Mouse (Mus musculus) embryonic fibroblast, embryonic 13.5 days (primary cell): Measurements from ENCODE around the gene Tmem171. TPM values are rescaled to one million over a fixed set of nuclear protein-coding genes. Genes with fewer than 3 reads are reported as not detected.

ENCODE experiments used
- H3K27ac ChIP-seq: 2 replicates; pipeline ENCODE4 v1.5.1; 2012; ENCODE audit warnings: low read length, control low read depth, inconsistent platforms; ENCODE audit not compliant: insufficient read depth
- H3K4me1 ChIP-seq: 2 replicates; pipeline ENCODE4 v1.6.1; 2011; ENCODE audit warnings: low read length; ENCODE audit not compliant: control insufficient read depth, insufficient read depth
- H3K4me3 ChIP-seq: 2 replicates; pipeline ENCODE4 v1.5.1; 2011; ENCODE audit warnings: mild to moderate bottlenecking, control low read depth, low read length; ENCODE audit not compliant: insufficient read depth
- CTCF ChIP-seq: IDR thresholded peaks from 2 replicates; pipeline ENCODE4 v1.5.1; 2011; ENCODE audit warnings: mild to moderate bottlenecking, control low read depth, low read length, moderate library complexity, borderline replicate concordance; ENCODE audit not compliant: insufficient read depth
- POLR2A ChIP-seq: IDR thresholded peaks from 2 replicates; pipeline ENCODE4 v1.6.1; 2011; ENCODE audit warnings: low read depth, mild to moderate bottlenecking, control low read depth, low read length, moderate library complexity
- polyA plus RNA-seq: library from polyadenylated mRNA; stranded (reverse); fragments of >200 nt; gene quantifications from 2 replicates; pipeline ENCODE4 v1.2.4, GENCODE M21; 2011; ENCODE audit warnings: low read depth; ENCODE audit not compliant: missing spikeins, insufficient read length

The Tmem171 gene
- polyA plus RNA-seq, 1 experiment, result 0.90 TPM

DNA sequence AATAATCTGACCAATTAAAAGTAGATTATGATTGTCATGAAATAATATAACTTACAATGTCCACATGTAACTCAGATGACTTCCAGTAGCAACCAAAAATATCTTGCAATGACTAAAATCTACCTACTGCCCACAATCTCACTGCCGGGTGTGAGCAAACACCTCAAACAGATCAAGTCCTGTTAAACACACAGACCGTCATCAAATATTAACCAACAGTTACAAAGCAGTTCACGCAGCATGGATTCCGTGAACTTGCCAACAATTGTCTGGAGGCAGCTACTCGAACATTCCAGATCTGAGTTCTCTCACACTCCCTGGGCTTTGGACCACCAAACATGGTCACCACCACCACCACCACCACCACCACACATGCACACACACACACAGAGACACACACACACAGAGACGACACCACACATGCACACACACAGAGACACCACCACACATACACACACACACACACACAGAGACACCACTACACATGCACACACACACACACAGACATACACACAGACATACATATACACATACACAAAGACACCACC, 20.9 kb upstream of the Tmem171 start:
- H3K4me1 ChIP-seq, result no peaks in the 10 kb centered on the region
- TF ChIP-seq POLR2A (no peak), CTCF (no peak)
- no peak overlapping the region for H3K27ac ChIP-seq
- no peak overlapping the region for H3K4me3 ChIP-seq

DNA sequence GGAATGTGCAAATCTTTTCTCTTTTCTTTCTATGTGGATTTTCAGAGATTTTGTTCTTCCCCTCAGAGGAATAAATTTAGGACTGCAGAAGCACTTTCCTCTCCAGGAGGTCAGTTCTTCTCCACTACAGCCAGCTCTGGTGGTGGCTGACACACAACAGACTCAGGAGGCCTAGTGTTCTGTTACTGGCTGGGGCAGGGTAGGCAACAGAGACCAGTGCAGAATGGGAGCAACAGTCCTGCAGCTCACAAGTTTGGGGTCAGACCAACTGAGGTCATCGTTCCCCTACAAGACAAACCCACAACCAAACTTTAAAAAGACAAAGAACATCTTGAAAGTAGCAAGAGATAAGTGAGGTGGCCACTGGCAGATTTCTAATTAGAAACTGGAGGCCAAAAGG, 16.0 kb upstream of the Tmem171 start:
- Histone ChIP-seq H3K27ac (no peak overlapping the region), H3K4me3 (no peak overlapping the region)
- TF ChIP-seq POLR2A (no peak), CTCF (no peak)

DNA sequence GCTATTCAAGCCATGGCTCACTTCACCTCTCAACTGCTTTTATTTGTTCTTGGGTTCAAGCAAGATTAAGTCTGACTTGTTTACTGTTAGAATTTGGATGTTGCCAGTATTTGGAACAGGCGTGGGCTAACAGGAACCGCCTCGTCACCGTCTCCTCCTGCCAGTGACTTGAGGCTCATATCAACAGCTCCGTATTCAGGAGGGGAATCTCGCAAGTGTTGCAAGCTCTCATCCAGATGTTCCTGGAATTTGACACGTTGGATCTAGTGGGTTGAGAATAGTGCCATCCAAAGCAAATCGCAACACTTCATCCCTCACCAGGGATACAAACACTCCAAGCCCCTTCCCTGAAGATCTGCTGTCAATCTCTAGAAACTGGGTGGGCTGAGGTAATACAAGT, 15.6 kb upstream of the Tmem171 start:
- TF ChIP-seq CTCF, result no peak
- no peak for TF ChIP-seq POLR2A
- no peak overlapping the region for H3K4me3 ChIP-seq
- H3K4me1 ChIP-seq, result no peaks in the 10 kb centered on the region
- H3K27ac ChIP-seq, result no peak overlapping the region

More for the DNA sequence above, 16.0 kb upstream of the Tmem171 start:
- H3K4me1 ChIP-seq, result no peaks in the 10 kb centered on the region

DNA sequence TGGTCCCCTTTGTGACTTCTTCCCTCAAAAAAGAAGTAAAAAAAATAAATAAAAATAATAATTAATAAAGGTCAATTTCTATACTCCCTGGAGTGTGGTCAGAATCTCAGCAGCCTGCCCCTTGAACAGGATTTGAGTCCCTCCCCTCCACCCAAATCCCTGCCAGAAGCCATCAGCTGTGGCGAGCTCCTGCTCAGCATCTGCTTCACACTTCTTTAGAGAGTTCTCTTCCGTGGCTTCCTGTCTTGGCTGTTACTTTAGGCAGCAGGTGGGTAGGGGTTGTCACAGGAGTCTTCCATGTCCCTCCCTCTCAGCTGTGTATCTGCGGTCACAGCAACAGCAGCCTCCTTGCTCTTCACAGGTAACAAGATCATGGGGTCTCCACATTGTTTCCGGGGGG, 10.9 kb upstream of the Tmem171 start:
- Histone ChIP-seq H3K4me3 (no peak overlapping the region), H3K4me1 (no peaks in the 10 kb centered on the region), H3K27ac (no peak overlapping the region)
- TF ChIP-seq CTCF (no peak), POLR2A (no peak)

DNA sequence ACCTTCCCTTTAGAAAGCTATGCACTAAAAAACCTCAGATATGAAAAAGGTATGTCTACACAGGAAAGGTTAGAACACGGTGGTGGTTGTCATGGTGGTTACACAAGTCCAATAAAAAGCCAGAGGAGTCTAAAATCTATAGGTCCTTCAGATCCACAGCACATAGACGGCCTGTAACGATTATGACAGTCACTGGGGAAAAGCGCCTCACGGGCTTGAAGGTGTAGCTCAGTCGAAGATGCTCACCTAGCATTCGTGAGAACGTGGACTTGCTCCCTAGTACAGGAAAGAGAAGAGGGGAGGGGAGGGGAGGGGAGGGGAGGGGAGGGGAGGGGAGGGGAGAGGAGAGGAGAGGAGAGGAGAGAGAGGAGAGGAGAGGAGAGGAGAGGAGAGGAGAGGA, 9.2 kb upstream of the Tmem171 start:
- TF ChIP-seq CTCF (no peak), POLR2A (no peak)
- no peak overlapping the region for H3K4me3 ChIP-seq
- H3K4me1 ChIP-seq, result no peaks in the 10 kb centered on the region
- no peak overlapping the region for H3K27ac ChIP-seq

DNA sequence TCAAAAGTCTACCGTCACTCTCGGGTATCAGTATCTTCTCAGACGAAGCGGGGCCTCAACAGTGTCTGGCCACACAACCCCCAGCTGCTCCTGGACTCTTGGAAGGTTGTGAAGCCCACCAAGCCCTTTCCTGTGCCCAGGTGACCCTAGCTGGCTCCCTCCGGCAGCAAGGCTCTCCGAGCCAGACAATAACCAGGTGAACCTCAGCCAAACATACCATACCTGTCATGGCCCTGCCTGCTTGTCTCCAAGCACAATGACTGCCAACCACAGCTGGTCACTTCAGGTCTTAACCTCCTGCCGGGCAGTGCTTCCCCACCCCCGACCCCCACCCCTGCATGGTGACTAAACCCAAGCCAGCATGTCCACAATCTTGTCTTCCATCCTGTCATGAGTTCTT, 7.7 kb upstream of the Tmem171 start:
- Histone ChIP-seq H3K4me1 (no peaks in the 10 kb centered on the region), H3K4me3 (no peak overlapping the region), H3K27ac (no peak overlapping the region)
- no peak for TF ChIP-seq CTCF
- TF ChIP-seq POLR2A, result no peak

DNA sequence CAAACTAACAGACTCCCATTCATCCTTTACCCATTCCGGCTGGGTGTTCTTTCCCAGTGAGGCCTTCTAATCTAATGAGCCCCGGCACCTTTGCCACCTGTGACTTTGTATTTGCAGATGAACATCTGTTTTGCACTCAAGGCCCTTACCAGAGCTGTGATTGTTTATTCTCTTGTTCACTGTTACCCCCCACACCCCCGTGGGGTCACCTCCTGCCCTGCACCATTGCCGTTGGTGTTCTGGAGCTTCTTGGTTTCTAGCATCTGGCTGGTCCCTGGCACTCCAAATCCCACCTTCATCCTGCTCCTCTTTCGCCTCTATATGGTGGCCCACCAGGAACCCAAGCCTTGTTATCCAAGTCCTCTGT, 6.7 kb upstream of the Tmem171 start:
- TF ChIP-seq POLR2A, result no peak
- no peak for TF ChIP-seq CTCF
- H3K27ac ChIP-seq, result no peak overlapping the region
- H3K4me1 ChIP-seq, result no peaks in the 10 kb centered on the region

DNA sequence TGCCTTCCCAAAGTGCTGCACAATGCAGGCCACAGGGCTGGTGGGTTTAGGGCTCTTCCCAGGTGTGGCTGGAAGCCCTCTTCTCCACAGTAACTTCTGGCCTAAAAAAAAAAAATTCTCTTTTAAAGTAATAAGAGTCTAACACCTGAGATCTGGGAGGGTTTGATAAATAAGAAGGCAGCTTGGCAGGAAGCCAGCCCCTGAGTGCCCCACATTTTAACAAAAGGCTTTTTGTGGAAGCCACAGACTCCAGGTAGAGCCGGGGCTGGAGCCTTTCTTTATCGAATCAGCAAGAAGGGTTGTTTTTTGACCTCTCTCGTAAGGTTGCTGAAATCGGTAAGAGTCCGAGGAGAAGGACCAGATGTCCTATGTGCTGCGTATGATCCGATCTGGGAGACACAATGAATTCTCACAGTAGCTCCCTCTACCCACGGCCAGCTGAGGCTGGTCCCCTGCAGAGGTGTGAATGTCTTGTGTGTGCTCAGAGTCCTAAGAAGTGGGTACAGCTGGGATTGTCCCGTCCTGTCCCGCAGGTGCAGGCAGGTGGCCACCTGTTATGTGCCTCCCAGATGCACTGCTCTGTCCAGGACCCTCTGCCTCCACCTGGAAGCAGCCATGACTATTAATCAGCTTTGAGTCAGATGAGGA, 6.2 kb upstream of the Tmem171 start:
- Histone ChIP-seq H3K4me3 (no peak overlapping the region), H3K4me1 (no peaks in the 10 kb centered on the region), H3K27ac (no peak overlapping the region)
- TF ChIP-seq POLR2A (no peak), CTCF (no peak)

More for the DNA sequence above, 6.7 kb upstream of the Tmem171 start:
- no peak overlapping the region for H3K4me3 ChIP-seq

DNA sequence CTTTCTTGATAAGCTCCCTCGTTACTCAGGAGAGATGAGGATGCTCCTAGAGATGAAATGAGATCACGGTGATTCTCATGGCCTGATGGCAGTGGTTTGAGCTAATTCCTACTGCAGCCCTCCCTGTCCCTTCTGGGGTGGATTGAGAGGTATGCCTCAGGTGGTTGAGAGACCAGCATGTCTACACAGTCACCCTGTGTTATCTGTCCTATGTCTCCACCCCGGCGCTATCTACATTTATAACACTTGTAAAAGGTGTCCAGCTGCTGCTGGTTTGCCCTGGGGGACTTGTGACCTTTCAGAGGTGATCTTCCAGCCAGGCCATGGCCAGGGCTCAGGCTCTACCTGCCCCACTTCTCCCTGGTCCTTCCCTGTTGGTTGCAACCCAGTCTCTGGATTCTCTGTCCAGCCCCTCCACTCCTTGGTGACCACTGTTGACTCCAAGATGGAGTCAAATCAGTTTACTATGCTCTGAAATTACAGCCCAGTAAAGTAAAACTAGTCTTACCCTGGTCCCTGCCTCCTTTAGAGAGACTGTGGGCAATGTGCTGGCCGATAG, 5.4 kb upstream of the Tmem171 start:
- H3K4me1 ChIP-seq, result no peaks in the 10 kb centered on the region
- H3K4me3 ChIP-seq, result no peak overlapping the region
- H3K27ac ChIP-seq, result no peak overlapping the region
- TF ChIP-seq POLR2A, result no peak
- TF ChIP-seq CTCF, result no peak

DNA sequence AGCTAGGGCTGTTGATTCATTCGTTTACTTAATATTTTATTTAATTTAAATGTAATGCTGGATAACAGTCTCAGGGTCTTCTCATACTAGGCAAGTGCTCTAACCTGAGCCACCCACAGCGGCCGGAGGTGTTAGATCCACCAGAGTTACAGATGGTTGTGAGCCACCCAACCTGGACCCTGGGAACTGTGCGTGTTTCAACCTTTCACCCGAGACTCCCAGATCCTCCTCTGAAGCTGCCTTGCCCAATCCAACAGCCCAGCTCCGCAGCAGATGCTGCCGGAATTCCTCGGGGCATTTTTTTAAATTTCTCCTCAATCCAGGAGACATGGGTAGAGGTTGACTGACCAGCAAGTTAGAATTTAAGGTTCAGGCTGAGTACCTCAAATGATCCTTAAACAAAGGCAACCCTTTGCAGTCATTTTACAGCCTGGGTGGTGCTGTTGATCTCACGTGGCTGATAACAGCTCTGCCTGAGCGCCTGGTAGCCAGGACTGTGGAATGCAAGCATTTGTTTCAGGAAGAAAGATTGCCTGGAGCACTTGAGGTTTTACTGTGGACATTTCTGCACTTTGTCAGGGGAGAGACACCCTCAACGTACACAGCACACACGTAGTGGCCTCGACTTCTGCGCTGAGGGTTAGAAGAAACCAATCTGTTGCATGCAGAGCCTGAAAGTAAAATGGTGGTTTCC, 4.6 kb upstream of the Tmem171 start:
- no peaks in the 10 kb centered on the region for H3K4me1 ChIP-seq
- no peak overlapping the region for H3K4me3 ChIP-seq
- no peak overlapping the region for H3K27ac ChIP-seq
- TF ChIP-seq POLR2A (no peak), CTCF (no peak)

DNA sequence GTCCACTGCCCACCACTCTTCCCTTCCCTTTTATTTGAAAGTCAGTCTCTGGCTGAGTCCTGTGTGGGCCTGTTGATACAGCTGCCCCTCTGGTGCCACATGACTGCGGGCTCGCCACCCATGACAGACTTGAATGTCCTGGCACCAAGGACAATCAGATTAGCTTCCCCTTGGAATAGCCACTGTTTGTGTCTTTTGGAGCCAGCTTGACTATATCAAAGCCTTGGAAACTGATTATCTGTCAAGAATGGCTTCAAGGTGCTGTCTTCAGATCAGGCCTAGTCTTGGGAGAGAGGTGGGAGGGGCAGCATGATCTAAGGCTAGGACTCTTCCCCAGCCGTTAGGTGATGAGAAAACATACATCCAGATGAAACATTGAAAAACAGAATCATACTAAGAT, 2.1 kb upstream of the Tmem171 start:
- Histone ChIP-seq H3K4me1 (0 out of 2 replicates have a peak, but pooled peaks cover 4% of the 10 kb centered on the region), H3K4me3 (no peak overlapping the region), H3K27ac (no peak overlapping the region)
- no peak for TF ChIP-seq CTCF
- no peak for TF ChIP-seq POLR2A
